Mouse (Mus musculus): Measurements from ENCODE around the gene Slc10a1. TPM values are rescaled to one million over a fixed set of nuclear protein-coding genes. Genes with fewer than 3 reads are reported as not detected.

The Slc10a1 gene
- polyA plus RNA-seq, 1 experiment from 2014 or later, result 0.60 TPM

- H3K4me2 ChIP-seq, result no peak overlapping the region
- WGBS (ENCODE audit: insufficient replicate concordance), result 63% methylated on average over 10 of the region's 10 CpGs
- no peaks in the 10 kb centered on the region for H3K36me3 ChIP-seq
- H3K27me3 ChIP-seq (replicated peaks), result no peaks in the 10 kb centered on the region
- H3K9me3 ChIP-seq (replicated peaks), result no peaks in the 10 kb centered on the region
- H3K27ac ChIP-seq, result no peak overlapping the region
- no peak for ATAC-seq
- H3K4me1 ChIP-seq, result no peaks in the 10 kb centered on the region
- no peak overlapping the region for H3K9ac ChIP-seq
- no peak overlapping the region for H3K4me3 ChIP-seq
Observed at GRCm38 (mm10) chr12:80991806-80992205, 23.3 kb upstream of the Slc10a1 start.

DNA sequence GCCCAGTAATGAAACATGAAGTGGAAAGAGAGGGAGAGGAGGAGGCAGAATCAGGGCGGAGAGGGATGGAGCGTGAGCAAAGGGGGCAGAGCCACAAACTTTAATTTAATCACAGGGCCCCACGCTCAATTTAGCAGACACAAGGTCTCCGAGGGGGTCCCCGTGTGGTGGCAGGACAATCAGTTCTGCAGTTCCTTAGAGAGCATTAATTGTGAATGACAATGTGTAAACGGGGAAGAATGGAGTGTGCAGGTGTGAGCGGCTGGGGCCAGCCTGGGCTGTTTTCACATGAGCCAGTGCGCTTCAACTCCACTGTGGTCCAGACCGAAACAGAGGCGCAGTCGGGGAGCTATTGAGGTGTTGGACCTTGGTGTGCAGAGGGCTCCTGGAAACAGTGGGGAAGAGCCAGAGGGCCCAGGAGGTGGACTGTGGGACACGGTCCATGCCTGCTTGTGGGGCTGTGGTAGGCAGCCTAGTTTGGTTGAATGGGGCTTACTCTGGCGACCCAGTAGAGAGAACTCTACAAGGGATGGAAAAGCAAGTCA, 22.5 kb upstream of the Slc10a1 start:
- no peaks in the 10 kb centered on the region for H3K9me3 ChIP-seq (replicated peaks)
- no peak overlapping the region for H3K4me2 ChIP-seq

GRCm38 (mm10) chr12:80988286-80988685, 19.8 kb upstream of the Slc10a1 start:
- Histone ChIP-seq H3K27me3 (replicated peaks) (no peaks in the 10 kb centered on the region), H3K9ac (no peak overlapping the region), H3K27ac (no peak overlapping the region), H3K4me3 (no peak overlapping the region), H3K4me1 (no peaks in the 10 kb centered on the region), H3K9me3 (replicated peaks) (no peaks in the 10 kb centered on the region), H3K36me3 (no peaks in the 10 kb centered on the region), H3K4me2 (no peak overlapping the region)
- ATAC-seq, result no peak
- WGBS (ENCODE audit: insufficient replicate concordance), result 74% methylated on average over 3 of the region's 3 CpGs

More for the DNA sequence above, 22.5 kb upstream of the Slc10a1 start:
- Histone ChIP-seq H3K36me3 (no peaks in the 10 kb centered on the region), H3K27ac (no peak overlapping the region), H3K4me1 (no peaks in the 10 kb centered on the region), H3K4me3 (no peak overlapping the region), H3K27me3 (replicated peaks) (no peaks in the 10 kb centered on the region), H3K9ac (no peak overlapping the region)
- 75% methylated on average over 13 of the region's 13 CpGs for WGBS (ENCODE audit: insufficient replicate concordance)
- ATAC-seq, result no peak

DNA sequence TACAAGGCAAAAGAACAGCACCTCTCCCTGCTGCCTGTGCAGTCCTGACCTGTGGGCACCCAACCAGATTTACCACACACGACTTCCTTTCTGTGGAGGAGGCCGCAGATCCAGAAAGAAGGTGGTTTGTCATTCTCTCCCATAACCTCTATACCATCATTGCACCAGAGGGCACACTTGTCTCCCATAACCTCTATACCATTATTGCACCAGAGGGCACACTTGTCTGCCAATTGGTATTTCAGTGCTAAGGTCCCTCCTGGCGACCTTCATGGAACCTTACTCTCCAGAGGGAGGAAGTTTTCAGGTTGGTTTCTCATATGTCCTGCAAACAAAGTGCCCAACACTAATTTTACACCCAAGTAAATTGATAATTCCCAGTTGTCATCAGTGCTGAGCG, 18.1 kb upstream of the Slc10a1 start:
- no peak overlapping the region for H3K4me3 ChIP-seq
- no peaks in the 10 kb centered on the region for H3K9me3 ChIP-seq (replicated peaks)
- no peak overlapping the region for H3K4me2 ChIP-seq
- H3K9ac ChIP-seq, result no peak overlapping the region
- 62% methylated on average over 4 of the region's 4 CpGs for WGBS (ENCODE audit: insufficient replicate concordance)
- ATAC-seq, result no peak
- no peaks in the 10 kb centered on the region for H3K27me3 ChIP-seq (replicated peaks)
- no peak overlapping the region for H3K27ac ChIP-seq
- H3K4me1 ChIP-seq, result no peaks in the 10 kb centered on the region
- H3K36me3 ChIP-seq, result no peaks in the 10 kb centered on the region

DNA sequence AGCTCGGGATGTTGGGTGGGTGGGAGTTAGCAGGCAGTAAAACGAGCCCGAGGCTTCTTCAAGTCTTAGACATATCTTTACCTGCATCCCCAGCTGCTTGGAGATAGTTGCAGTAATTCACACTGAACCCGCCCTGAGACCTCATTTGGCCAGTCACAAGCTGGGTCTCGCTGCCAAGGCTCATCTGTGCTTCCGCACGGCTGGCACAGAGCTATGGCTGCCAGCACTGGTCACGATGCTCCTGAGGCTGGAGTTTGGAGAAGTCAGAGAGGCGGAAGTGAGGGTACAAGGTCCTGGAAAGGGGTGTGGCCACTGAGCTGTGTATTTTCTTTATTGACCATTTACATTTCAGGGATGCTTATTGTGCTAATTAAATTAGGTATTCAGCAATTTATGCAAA, 15.2 kb upstream of the Slc10a1 start:
- H3K4me2 ChIP-seq, result no peak overlapping the region
- no peaks in the 10 kb centered on the region for H3K36me3 ChIP-seq
- ATAC-seq, result no peak
- H3K27ac ChIP-seq, result no peak overlapping the region
- H3K4me3 ChIP-seq, result no peak overlapping the region
- H3K9me3 ChIP-seq (replicated peaks), result no peaks in the 10 kb centered on the region
- H3K9ac ChIP-seq, result no peak overlapping the region
- no peaks in the 10 kb centered on the region for H3K4me1 ChIP-seq
- 57% methylated on average over 9 of the region's 9 CpGs for whole genome bisulfite sequencing (ENCODE audit: insufficient replicate concordance)
- no peaks in the 10 kb centered on the region for H3K27me3 ChIP-seq (replicated peaks)

GRCm38 (mm10) chr12:80982326-80982725, 13.8 kb upstream of the Slc10a1 start:
- Histone ChIP-seq H3K36me3 (no peaks in the 10 kb centered on the region), H3K4me3 (no peak overlapping the region), H3K27ac (no peak overlapping the region), H3K4me2 (no peak overlapping the region), H3K9me3 (replicated peaks) (no peaks in the 10 kb centered on the region), H3K9ac (no peak overlapping the region), H3K27me3 (replicated peaks) (no peaks in the 10 kb centered on the region), H3K4me1 (no peaks in the 10 kb centered on the region)
- under 1% methylated on average over 7 of the region's 7 CpGs for WGBS (ENCODE audit: insufficient replicate concordance)
- ATAC-seq, result no peak

DNA sequence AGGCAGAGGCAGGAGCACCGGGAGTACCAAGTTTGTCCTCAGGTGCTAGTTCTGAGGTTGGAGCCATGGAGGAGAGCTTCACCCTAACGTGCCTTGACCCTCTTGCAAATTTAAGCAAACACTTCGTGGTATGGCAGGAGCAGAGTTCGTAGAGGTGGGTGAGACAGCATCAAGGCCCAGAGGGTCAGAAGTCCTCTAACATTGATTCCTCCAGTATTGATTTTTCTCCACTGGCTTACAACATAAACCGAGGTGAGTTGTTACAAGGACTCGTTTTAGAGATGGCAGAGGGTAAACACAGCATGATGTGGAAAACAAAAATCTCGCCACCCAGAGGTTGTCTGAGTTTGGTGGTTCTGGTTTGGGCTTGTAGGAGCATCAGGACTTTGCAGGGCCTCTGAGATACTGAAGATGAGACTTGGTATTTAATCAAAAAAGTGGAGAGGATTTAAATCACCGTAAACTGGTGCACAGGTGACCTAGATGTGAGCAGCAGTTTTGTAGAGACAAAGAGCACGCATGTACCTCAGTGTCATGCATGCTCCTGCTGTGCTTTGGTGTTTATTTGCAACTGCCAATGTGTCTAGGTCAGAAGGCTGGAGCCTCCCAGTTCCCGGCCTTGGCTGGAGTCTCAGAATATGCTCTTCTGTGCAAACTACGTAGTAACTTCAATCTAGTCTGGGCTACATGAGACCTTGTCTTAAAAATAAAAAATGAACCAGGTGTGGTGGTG, 7.6 kb upstream of the Slc10a1 start:
- no peaks in the 10 kb centered on the region for H3K36me3 ChIP-seq
- no peak overlapping the region for H3K9ac ChIP-seq
- H3K4me3 ChIP-seq, result no peak overlapping the region
- ATAC-seq, result peak; percentile 66; the same call in 1 of the 2 replicates
- peak overlapping the region; percentile 50; the same call in 1 of the 2 replicates for H3K27ac ChIP-seq
- H3K4me2 ChIP-seq, result no peak overlapping the region
- H3K9me3 ChIP-seq (replicated peaks), result no peaks in the 10 kb centered on the region
- H3K27me3 ChIP-seq (replicated peaks), result 0 out of 2 replicates have a peak, but pooled peaks cover 8% of the 10 kb centered on the region
- WGBS (ENCODE audit: insufficient replicate concordance), result 56% methylated on average over 11 of the region's 11 CpGs
- no peaks in the 10 kb centered on the region for H3K4me1 ChIP-seq

- no peaks in the 10 kb centered on the region for H3K36me3 ChIP-seq
- H3K4me2 ChIP-seq, result no peak overlapping the region
- no peak overlapping the region for H3K27ac ChIP-seq
- no peak overlapping the region for H3K9ac ChIP-seq
- WGBS (ENCODE audit: insufficient replicate concordance), result 42% methylated on average over 3 of the region's 3 CpGs
- no peak for ATAC-seq
- H3K4me3 ChIP-seq, result no peak overlapping the region
- H3K9me3 ChIP-seq (replicated peaks), result no peaks in the 10 kb centered on the region
- no peaks in the 10 kb centered on the region for H3K4me1 ChIP-seq
- 0 out of 2 replicates have a peak, but pooled peaks cover 8% of the 10 kb centered on the region for H3K27me3 ChIP-seq (replicated peaks)
Observed at GRCm38 (mm10) chr12:80971756-80972155, 3.3 kb upstream of the Slc10a1 start.

DNA sequence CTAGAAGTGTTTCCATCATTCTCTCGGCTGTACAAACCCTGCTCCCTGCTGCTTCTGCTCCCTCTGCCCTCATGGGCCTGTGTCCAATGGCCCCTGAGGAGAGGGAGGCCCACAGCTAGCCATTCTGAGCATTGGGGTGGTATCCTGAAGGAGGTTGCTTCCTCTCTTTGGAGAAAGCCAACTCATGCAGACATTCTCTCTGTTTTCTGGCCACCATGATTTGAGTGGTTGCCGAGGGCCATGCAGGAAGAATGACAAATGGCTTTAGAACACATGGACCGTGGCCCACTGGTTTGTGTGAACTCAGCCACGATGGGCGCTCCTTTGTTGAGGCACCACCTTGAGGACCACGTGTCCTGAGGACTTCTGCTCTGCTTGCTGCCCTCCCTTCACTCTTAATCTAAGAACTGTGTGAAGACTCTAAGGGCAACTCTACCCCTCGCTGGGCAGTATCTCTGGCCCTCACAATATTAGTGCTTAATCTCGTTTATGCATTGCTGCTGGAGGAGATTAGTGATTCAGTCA, 1.7 kb upstream of the Slc10a1 start:
- Histone ChIP-seq H3K27ac (no peak overlapping the region), H3K9me3 (replicated peaks) (no peaks in the 10 kb centered on the region), H3K27me3 (replicated peaks) (0 out of 2 replicates have a peak, but pooled peaks cover 8% of the 10 kb centered on the region), H3K4me3 (no peak overlapping the region), H3K4me1 (no peaks in the 10 kb centered on the region), H3K9ac (no peak overlapping the region), H3K4me2 (no peak overlapping the region), H3K36me3 (no peaks in the 10 kb centered on the region)
- 56% methylated on average over 8 of the region's 8 CpGs for WGBS (ENCODE audit: insufficient replicate concordance)
- no peak for ATAC-seq

- WGBS (ENCODE audit: insufficient replicate concordance), result 68% methylated on average over 9 of the region's 9 CpGs
- Histone ChIP-seq H3K9ac (no peak overlapping the region), H3K27me3 (replicated peaks) (0 out of 2 replicates have a peak, but pooled peaks cover 6% of the 10 kb centered on the region), H3K27ac (no peak overlapping the region), H3K4me3 (no peak overlapping the region), H3K4me2 (no peak overlapping the region), H3K4me1 (no peaks in the 10 kb centered on the region), H3K36me3 (no peaks in the 10 kb centered on the region), H3K9me3 (replicated peaks) (no peaks in the 10 kb centered on the region)
- ATAC-seq, result no peak
Observed at GRCm38 (mm10) chr12:80967918-80968317, 587 bp downstream of the Slc10a1 start.

- H3K4me3 ChIP-seq, result no peak overlapping the region
- no peaks in the 10 kb centered on the region for H3K4me1 ChIP-seq
- no peak for ATAC-seq
- WGBS (ENCODE audit: insufficient replicate concordance), result 71% methylated on average over 11 of the region's 11 CpGs
- no peaks in the 10 kb centered on the region for H3K27me3 ChIP-seq (replicated peaks)
- no peaks in the 10 kb centered on the region for H3K9me3 ChIP-seq (replicated peaks)
- peaks cover 2% of the 10 kb centered on the region; the same call in 1 of the 2 replicates for H3K36me3 ChIP-seq
- H3K9ac ChIP-seq, result no peak overlapping the region
- no peak overlapping the region for H3K4me2 ChIP-seq
- H3K27ac ChIP-seq, result no peak overlapping the region
Observed at GRCm38 (mm10) chr12:80966059-80966838, 2.3 kb downstream of the Slc10a1 start.

DNA sequence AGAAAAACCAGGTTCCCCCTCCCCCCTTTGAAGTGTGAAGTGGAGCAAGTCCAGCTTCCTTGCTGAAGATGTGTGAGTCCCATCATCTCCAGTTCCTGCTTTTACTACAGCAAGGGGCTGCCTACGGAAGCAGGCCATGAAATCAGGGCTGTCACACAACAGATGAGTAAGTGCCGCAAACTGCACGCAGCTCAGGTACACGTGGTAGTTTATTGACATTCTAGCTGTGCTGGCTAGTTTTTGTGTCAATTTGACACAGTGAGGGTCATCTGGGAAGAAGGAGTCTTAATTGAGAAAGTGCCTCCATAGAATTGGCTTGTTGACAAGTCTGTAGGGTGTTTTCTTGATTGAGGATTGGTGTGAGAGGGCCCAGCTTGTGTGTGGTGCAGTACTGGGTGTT, 5.9 kb downstream of the Slc10a1 start:
- no peak overlapping the region for H3K27ac ChIP-seq
- no peak overlapping the region for H3K9ac ChIP-seq
- no peaks in the 10 kb centered on the region for H3K4me1 ChIP-seq
- 74% methylated on average over 4 of the region's 4 CpGs for WGBS (ENCODE audit: insufficient replicate concordance)
- H3K27me3 ChIP-seq (replicated peaks), result no peaks in the 10 kb centered on the region
- H3K36me3 ChIP-seq, result peaks cover 35% of the 10 kb centered on the region
- H3K9me3 ChIP-seq (replicated peaks), result no peaks in the 10 kb centered on the region
- no peak for ATAC-seq
- no peak overlapping the region for H3K4me3 ChIP-seq
- H3K4me2 ChIP-seq, result no peak overlapping the region

Data from liver, embryonic 12.5 days (tissue).